Mouse (Mus musculus): Measurements from ENCODE around the gene Terf2. TPM values are rescaled to one million over a fixed set of nuclear protein-coding genes. Genes with fewer than 3 reads are reported as not detected.

Terf2 gene
- polyA plus RNA-seq, 1 experiment from 2014 or later = 22.2 TPM

DNA sequence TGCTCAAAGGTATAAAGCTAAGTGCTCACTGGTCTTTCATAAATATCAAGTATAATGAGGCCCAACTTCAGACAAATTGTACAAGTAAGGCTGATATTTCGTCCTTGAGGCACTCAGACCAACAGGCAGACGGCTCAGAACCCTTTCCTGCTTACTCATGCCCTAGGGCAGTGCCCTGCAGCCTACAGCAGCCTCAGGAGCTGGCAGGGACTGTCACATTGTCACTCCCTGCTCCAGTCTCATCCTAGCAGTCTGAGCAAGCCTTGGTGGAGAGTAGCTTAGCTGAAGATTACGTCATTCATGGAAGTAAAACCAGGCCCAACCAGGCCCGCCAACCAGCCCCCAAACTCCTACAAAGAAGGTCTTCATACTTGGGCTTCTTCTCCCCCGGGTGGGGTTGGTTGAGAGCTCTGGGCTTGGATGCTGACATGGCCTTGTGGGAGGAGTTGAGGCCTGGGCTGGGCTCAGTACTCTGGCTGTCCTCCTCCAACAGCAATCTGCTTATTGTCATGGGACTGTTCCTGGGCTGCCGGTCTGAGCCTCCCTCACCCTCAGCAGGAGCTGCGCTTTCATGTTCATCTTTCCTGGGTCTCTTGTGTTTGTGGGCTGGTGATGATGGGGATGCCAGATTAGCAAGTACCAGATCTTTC lies 20.0 kb downstream of the Terf2 start:
- Histone ChIP-seq H3K27me3 (ENCODE audit: control insufficient read depth, insufficient read depth, low read length) (no peaks in the 10 kb centered on the region), H3K4me3 (replicated peaks; ENCODE audit: low read length) (no peak overlapping the region), H3K4me1 (replicated peaks; ENCODE audit: control insufficient read depth, insufficient read depth, low read length) (no peaks in the 10 kb centered on the region), H3K4me2 (replicated peaks) (no peak overlapping the region), H3K9me3 (ENCODE audit: control insufficient read depth, low read length) (no peaks in the 10 kb centered on the region), H3K9ac (no peak overlapping the region), H3K27ac (no peak overlapping the region), H3K36me3 (replicated peaks; ENCODE audit: control insufficient read depth, insufficient read depth) (peaks cover 99% of the 10 kb centered on the region)
- WGBS = 97% methylated on average over 7 of the region's 7 CpGs
- ATAC-seq (ENCODE audit: low FRiP score) (no peak), DNase-seq (ENCODE audit: low spot score) (no peak)

DNA sequence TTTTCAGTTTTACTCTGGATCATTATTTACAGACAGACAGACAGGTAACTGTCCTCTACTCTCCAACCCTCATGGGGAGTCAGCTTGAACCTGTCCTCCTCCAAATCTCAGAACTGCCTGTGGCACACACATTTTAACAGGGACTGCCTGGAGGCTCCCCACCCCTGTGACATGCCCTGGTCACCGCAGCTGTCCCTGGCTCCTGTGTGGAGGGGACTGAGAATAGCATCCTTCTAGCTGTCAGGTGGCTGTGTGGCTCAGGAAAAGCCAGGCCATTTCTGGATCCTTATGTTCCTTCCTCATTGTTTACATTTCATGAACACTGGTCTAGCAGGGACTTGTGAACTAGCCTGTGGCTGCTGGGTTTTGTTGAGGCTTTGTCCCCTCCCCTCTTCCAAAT lies 22.2 kb downstream of the Terf2 start:
- Histone ChIP-seq H3K4me3 (replicated peaks; ENCODE audit: low read length) (no peak overlapping the region), H3K4me1 (replicated peaks; ENCODE audit: control insufficient read depth, insufficient read depth, low read length) (no peaks in the 10 kb centered on the region), H3K9ac (no peak overlapping the region), H3K9me3 (ENCODE audit: control insufficient read depth, low read length) (no peaks in the 10 kb centered on the region), H3K27ac (no peak overlapping the region), H3K27me3 (ENCODE audit: control insufficient read depth, insufficient read depth, low read length) (no peaks in the 10 kb centered on the region), H3K36me3 (replicated peaks; ENCODE audit: control insufficient read depth, insufficient read depth) (peaks cover 97% of the 10 kb centered on the region), H3K4me2 (replicated peaks) (no peak overlapping the region)
- 87% methylated on average over 1 of the region's 1 CpGs for WGBS
- ATAC-seq (ENCODE audit: low FRiP score) = no peak
- no peak for DNase-seq (ENCODE audit: low spot score)

GRCm38 (mm10) chr8:107073706-107074105 lies 22.6 kb downstream of the Terf2 start:
- peaks cover 95% of the 10 kb centered on the region for H3K36me3 ChIP-seq (replicated peaks; ENCODE audit: control insufficient read depth, insufficient read depth)
- no peaks in the 10 kb centered on the region for H3K4me1 ChIP-seq (replicated peaks; ENCODE audit: control insufficient read depth, insufficient read depth, low read length)

DNA sequence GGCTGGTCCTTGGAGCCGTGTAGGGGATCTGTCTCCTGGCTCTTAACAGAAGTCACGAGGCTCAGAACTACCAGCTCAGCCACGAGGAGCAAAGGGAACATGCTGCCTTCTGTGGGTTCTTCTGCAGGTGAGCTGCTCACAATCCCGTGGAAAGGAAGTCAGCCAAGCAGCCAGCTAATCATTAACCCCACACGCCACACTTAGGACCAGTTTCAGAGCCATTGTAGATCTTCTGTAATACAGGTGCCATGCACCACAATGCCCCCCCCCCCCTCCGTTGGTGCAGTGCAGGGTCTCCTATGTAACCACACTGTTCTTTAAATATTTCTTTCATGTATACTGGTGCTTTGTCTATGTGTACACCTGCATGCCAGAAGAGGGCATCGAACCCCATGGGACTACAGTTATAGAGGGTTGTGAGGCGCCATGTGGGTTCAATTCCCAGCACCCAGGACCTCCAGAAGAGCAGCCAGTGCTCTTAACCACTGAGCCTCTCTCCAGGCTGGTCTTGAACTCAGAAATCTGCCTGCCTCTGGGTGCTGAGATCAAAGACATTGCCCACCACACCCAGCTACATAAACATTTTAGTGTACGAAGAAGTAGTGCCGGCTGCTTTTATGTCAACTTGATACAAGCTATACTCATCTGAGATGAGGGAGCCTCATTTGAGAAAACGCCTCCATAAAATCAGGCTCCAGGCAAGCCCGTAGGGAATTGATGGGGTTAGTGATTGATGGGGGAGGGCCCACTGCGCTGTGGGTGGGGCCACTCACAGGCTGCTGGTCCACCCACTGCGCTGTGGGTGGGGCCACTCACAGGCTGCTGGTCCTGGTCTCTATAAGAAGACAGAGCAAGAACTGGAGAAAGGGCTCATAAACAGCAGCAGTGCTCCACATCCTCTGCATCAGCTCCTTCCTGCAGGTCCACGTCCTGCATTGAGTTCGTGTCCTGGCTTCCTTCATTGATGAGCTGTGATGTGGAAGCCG lies 30.5 kb downstream of the Terf2 start, which contains the start of gene Tmed6:
Gene Tmed6, minus strand, starts transcription at position 134 of the 986 bp plus-strand sequence.
- 69% methylated on average over 17 of the region's 17 CpGs for WGBS

More at GRCm38 (mm10) chr8:107073706-107074105, 22.6 kb downstream of the Terf2 start:
- H3K9ac ChIP-seq = no peak overlapping the region
- H3K9me3 ChIP-seq (ENCODE audit: control insufficient read depth, low read length) = no peaks in the 10 kb centered on the region
- no peaks in the 10 kb centered on the region for H3K27me3 ChIP-seq (ENCODE audit: control insufficient read depth, insufficient read depth, low read length)
- WGBS = 92% methylated on average over 4 of the region's 4 CpGs
- no peak for DNase-seq (ENCODE audit: low spot score)
- H3K4me3 ChIP-seq (replicated peaks; ENCODE audit: low read length) = no peak overlapping the region
- no peak overlapping the region for H3K4me2 ChIP-seq (replicated peaks)
- ATAC-seq (ENCODE audit: low FRiP score) = no peak
- no peak overlapping the region for H3K27ac ChIP-seq

GRCm38 (mm10) chr8:107062613-107063012 lies 33.7 kb downstream of the Terf2 start:
- DNase-seq (ENCODE audit: low spot score) (no peak), ATAC-seq (ENCODE audit: low FRiP score) (no peak)
- no peak overlapping the region for H3K4me3 ChIP-seq (replicated peaks; ENCODE audit: low read length)
- H3K27me3 ChIP-seq (ENCODE audit: control insufficient read depth, insufficient read depth, low read length) = no peaks in the 10 kb centered on the region
- no peak overlapping the region for H3K4me2 ChIP-seq (replicated peaks)
- no peaks in the 10 kb centered on the region for H3K9me3 ChIP-seq (ENCODE audit: control insufficient read depth, low read length)
- H3K4me1 ChIP-seq (replicated peaks; ENCODE audit: control insufficient read depth, insufficient read depth, low read length) = peaks cover 3% of the 10 kb centered on the region; the same call in 1 of the 2 replicates
- H3K36me3 ChIP-seq (replicated peaks; ENCODE audit: control insufficient read depth, insufficient read depth) = peaks cover 22% of the 10 kb centered on the region
- 91% methylated on average over 1 of the region's 1 CpGs for WGBS
- no peak overlapping the region for H3K9ac ChIP-seq
- H3K27ac ChIP-seq = no peak overlapping the region

More for the DNA sequence above, 30.5 kb downstream of the Terf2 start, which contains the start of gene Tmed6:
- DNase-seq (ENCODE audit: low spot score) (no peak), ATAC-seq (ENCODE audit: low FRiP score) (no peak)
- H3K27ac ChIP-seq = no peak within 1 kb of the TSS
- H3K9me3 ChIP-seq (ENCODE audit: control insufficient read depth, low read length) = no peaks in the 10 kb centered on the region
- peaks cover 21% of the 10 kb centered on the region for H3K36me3 ChIP-seq (replicated peaks; ENCODE audit: control insufficient read depth, insufficient read depth)
- H3K4me1 ChIP-seq (replicated peaks; ENCODE audit: control insufficient read depth, insufficient read depth, low read length) = no peaks in the 10 kb centered on the region
- no peak within 1 kb of the TSS for H3K9ac ChIP-seq
- no peak within 1 kb of the TSS for H3K4me2 ChIP-seq (replicated peaks)
- H3K4me3 ChIP-seq (replicated peaks; ENCODE audit: low read length) = no peak within 1 kb of the TSS
- no peaks in the 10 kb centered on the region for H3K27me3 ChIP-seq (ENCODE audit: control insufficient read depth, insufficient read depth, low read length)

DNA sequence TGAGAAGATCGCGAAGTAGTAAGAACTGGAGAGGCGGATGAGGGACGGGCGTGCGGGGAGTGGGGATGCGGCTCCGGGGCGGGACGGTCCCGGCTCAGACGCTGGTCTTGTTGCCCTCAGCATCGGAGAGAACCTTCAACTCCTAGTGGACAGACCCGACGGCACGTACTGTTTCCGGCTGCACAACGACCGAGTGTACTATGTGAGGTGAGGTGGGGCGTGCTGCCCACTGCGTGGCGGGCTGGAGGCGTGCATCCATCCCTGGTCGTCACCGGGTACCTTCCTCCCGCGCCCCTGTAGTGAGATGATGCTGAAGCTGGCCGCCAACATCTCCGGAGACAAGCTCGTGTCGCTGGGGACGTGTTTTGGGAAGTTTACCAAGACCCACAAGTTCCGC lies 39.4 kb downstream of the Terf2 start:
- Histone ChIP-seq H3K27me3 (ENCODE audit: control insufficient read depth, insufficient read depth, low read length) (no peaks in the 10 kb centered on the region), H3K4me1 (replicated peaks; ENCODE audit: control insufficient read depth, insufficient read depth, low read length) (peaks cover 16% of the 10 kb centered on the region), H3K27ac (no peak overlapping the region; the same call in 1 of the 2 replicates), H3K9me3 (ENCODE audit: control insufficient read depth, low read length) (no peaks in the 10 kb centered on the region), H3K9ac (peak overlapping the region; percentile 89), H3K4me2 (replicated peaks) (peak overlapping the region; percentile 96), H3K4me3 (replicated peaks; ENCODE audit: low read length) (peak overlapping the region; percentile 81), H3K36me3 (replicated peaks; ENCODE audit: control insufficient read depth, insufficient read depth) (peaks cover 50% of the 10 kb centered on the region)
- under 1% methylated on average over 33 of the region's 33 CpGs for WGBS
- no peak for DNase-seq (ENCODE audit: low spot score)
- peak; percentile 74 for ATAC-seq (ENCODE audit: low FRiP score)

- Histone ChIP-seq H3K4me1 (replicated peaks; ENCODE audit: control insufficient read depth, insufficient read depth, low read length) (peaks cover 16% of the 10 kb centered on the region), H3K9me3 (ENCODE audit: control insufficient read depth, low read length) (no peaks in the 10 kb centered on the region), H3K27ac (peak within 1 kb of the TSS; percentile 79), H3K4me2 (replicated peaks) (peak within 1 kb of the TSS; percentile 96), H3K36me3 (replicated peaks; ENCODE audit: control insufficient read depth, insufficient read depth) (peaks cover 56% of the 10 kb centered on the region), H3K9ac (peak within 1 kb of the TSS; percentile 89), H3K4me3 (replicated peaks; ENCODE audit: low read length) (peak within 1 kb of the TSS; percentile 81), H3K27me3 (ENCODE audit: control insufficient read depth, insufficient read depth, low read length) (no peaks in the 10 kb centered on the region)
- WGBS = under 1% methylated on average over 86 of the region's 88 CpGs
- ATAC-seq (ENCODE audit: low FRiP score) = peak; percentile 95
- peak; percentile 97 for DNase-seq (ENCODE audit: low spot score)
These were observed 40.0 kb downstream of the Terf2 start, which contains the start of the genes Cog8 and Nip7 for GRCm38 (mm10) chr8:107056076-107056972. Cog8 (minus strand) TSS chr8:107056689. Nip7 (plus strand) TSS chr8:107056877.

GRCm38 (mm10) chr8:107052046-107052445 lies 44.3 kb downstream of the Terf2 start:
- Histone ChIP-seq H3K9me3 (ENCODE audit: control insufficient read depth, low read length) (no peaks in the 10 kb centered on the region), H3K4me2 (replicated peaks) (no peak overlapping the region), H3K9ac (no peak overlapping the region), H3K27me3 (ENCODE audit: control insufficient read depth, insufficient read depth, low read length) (no peaks in the 10 kb centered on the region), H3K36me3 (replicated peaks; ENCODE audit: control insufficient read depth, insufficient read depth) (peaks cover 57% of the 10 kb centered on the region), H3K4me1 (replicated peaks; ENCODE audit: control insufficient read depth, insufficient read depth, low read length) (peaks cover 25% of the 10 kb centered on the region; the same call in 1 of the 2 replicates), H3K27ac (no peak overlapping the region), H3K4me3 (replicated peaks; ENCODE audit: low read length) (no peak overlapping the region)
- 99% methylated on average over 8 of the region's 8 CpGs for WGBS
- no peak for ATAC-seq (ENCODE audit: low FRiP score)
- no peak for DNase-seq (ENCODE audit: low spot score)

Measured in hindbrain, embryonic 14.5 days (tissue).